Mouse (Mus musculus) MEL-GATA-1-ER (cell line): ENCODE results near the gene Gp9.

Source experiments
- DNase-seq: peaks from one replicate; pipeline ENCODE4 v3.0.0-alpha.2; 2012; ENCODE audit warnings: low read depth; ENCODE audit errors: extremely low read depth

Gene Gp9

GRCm38 (mm10) chr6:87786621-87787020 is 8.7 kb downstream of the Gp9 start:
- DNase-seq: no peak

GRCm38 (mm10) chr6:87787108-87787890 is 9.4 kb downstream of the Gp9 start:
- DNase-seq: no peak

GRCm38 (mm10) chr6:87788266-87788895 is 10.5 kb downstream of the Gp9 start:
- DNase-seq: no peak

GRCm38 (mm10) chr6:87788896-87789587 is 11.2 kb downstream of the Gp9 start:
- DNase-seq: no peak

- no peak for DNase-seq
Measured at GRCm38 (mm10) chr6:87789791-87790190, 11.9 kb downstream of the Gp9 start.

GRCm38 (mm10) chr6:87790779-87791480 is 13.1 kb downstream of the Gp9 start:
- DNase-seq: peak; percentile 84

- DNase-seq: no peak
Measured at GRCm38 (mm10) chr6:87791826-87792225, 14.0 kb downstream of the Gp9 start.

- DNase-seq: no peak
Measured at GRCm38 (mm10) chr6:87793821-87794510, 16.1 kb downstream of the Gp9 start.

GRCm38 (mm10) chr6:87795385-87796150 is 17.7 kb downstream of the Gp9 start:
- DNase-seq: no peak

- no peak for DNase-seq
Measured at GRCm38 (mm10) chr6:87796251-87796880, 18.5 kb downstream of the Gp9 start.

GRCm38 (mm10) chr6:87797321-87797720 is 19.4 kb downstream of the Gp9 start:
- DNase-seq: no peak

GRCm38 (mm10) chr6:87799576-87799975 is 21.7 kb downstream of the Gp9 start:
- DNase-seq: no peak

- no peak for DNase-seq
Measured at GRCm38 (mm10) chr6:87802462-87802861, 24.6 kb downstream of the Gp9 start.

GRCm38 (mm10) chr6:87804036-87804435 is 26.2 kb downstream of the Gp9 start:
- DNase-seq: no peak

GRCm38 (mm10) chr6:87804886-87805285 is 27.0 kb downstream of the Gp9 start:
- no peak for DNase-seq

GRCm38 (mm10) chr6:87805448-87805847 is 27.6 kb downstream of the Gp9 start:
- no peak for DNase-seq

- DNase-seq: peak; percentile 65
Measured at GRCm38 (mm10) chr6:87806028-87806427, 28.2 kb downstream of the Gp9 start.

GRCm38 (mm10) chr6:87806857-87807256 is 29.0 kb downstream of the Gp9 start:
- DNase-seq: no peak

- no peak for DNase-seq
Measured at GRCm38 (mm10) chr6:87807735-87808440, 30.0 kb downstream of the Gp9 start.
